Mouse (Mus musculus): ENCODE measurements around the gene Cypt3.

DNA sequence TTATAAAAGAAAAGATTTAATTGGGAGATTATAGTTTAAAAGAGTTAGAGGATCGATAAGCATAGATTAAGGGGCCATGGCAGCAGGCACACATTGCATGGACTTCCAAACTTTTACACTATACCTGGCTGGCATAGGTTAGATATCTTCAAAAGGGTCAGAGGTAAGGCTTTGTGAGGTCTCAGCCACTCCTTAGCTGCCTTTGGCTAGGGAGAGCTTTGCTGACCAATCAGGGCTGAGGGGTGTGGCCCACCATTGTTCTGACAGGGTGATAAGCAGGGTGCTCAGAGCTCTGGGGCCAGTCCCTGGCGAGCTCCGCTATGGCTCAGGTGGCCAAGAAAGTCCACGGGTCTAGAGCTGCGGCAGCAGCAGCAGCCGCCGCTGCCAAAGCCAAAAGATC, at the start of gene Cypt3:
- TF ChIP-seq CTCF (IDR thresholded peaks at IDR 0.05 in 2 of 3, conservative IDR thresholded peaks at IDR 0.05 in 1 of 3; ENCODE audit: control insufficient read depth in 1 of 3, insufficient read depth in 1 of 3, low read depth in 2 of 3, low read length in 3 of 3, poor library complexity in 1 of 3, severe bottlenecking in 1 of 3) (no peak), POLR2A (IDR thresholded peaks at IDR 0.05; ENCODE audit: control insufficient read depth in 1 of 2, insufficient read depth in 1 of 2, low read depth in 1 of 2, low read length in 2 of 2, poor library complexity in 1 of 2) (no peak), ELF1 (IDR thresholded peaks at IDR 0.05; ENCODE audit: low read depth, low read length) (no peak)

Measured in MEL (cell line).